Comparison of ENCODE assay signal across 15 mouse cellular contexts in genomic region chr10:78349464-78350165, GRCm38 (mm10). TPM values are rescaled to one million over a fixed set of nuclear protein-coding genes. Genes with fewer than 3 reads are reported as not detected.
DNase-seq lines count a peak whose midpoint lies in the region; ATAC-seq and TF ChIP-seq lines count a peak whose summit lies in the region.
"Had no signal": no experiment of that assay in that cellular context is flagged by ENCODE, and none has a peak within 500 bp of the region (broad histone marks: within the 10 kb centered on the region; RNA-seq: fewer than 3 reads in every experiment).

No protein-coding gene starts in this region.

- H3K27ac ChIP-seq in hindbrain, embryonic 14.5 days: no peak overlapping the region
- no peak overlapping the region for H3K27ac ChIP-seq in hindbrain, embryonic 11.5 days (ENCODE audit: low read depth, low read length)
- H3K27ac ChIP-seq in embryonic facial prominence, embryonic 14.5 days (replicated peaks; ENCODE audit: low read depth, low read length): no peak overlapping the region
- H3K27ac ChIP-seq in kidney, adult 2 months (ENCODE audit: insufficient read depth, low read depth, low read length): peak overlapping the region; percentile 79
- no peak overlapping the region for H3K27ac ChIP-seq in liver, embryonic 13.5 days
- H3K27ac ChIP-seq: heart, embryonic 15.5 days had no signal

- H3K4me3 ChIP-seq in hindbrain, embryonic 14.5 days (replicated peaks; ENCODE audit: low read length): no peak overlapping the region
- H3K4me3 ChIP-seq in hindbrain, embryonic 11.5 days (ENCODE audit: low read depth, low read length): no peak overlapping the region
- H3K4me3 ChIP-seq in embryonic facial prominence, embryonic 14.5 days (ENCODE audit: low read depth, low read length): no peak overlapping the region
- H3K4me3 ChIP-seq in kidney, adult 2 months (ENCODE audit: insufficient read depth, low read depth, low read length): peak overlapping the region; percentile 33; the same call in 1 of the 2 replicates
- peak overlapping the region; percentile 1; the same call in 1 of the 2 replicates for H3K4me3 ChIP-seq in liver, embryonic 13.5 days (replicated peaks)
- H3K4me3 ChIP-seq: heart, embryonic 15.5 days had no signal

- ATAC-seq in hindbrain, embryonic 14.5 days (ENCODE audit: low FRiP score): no peak
- no peak for ATAC-seq in hindbrain, embryonic 11.5 days (ENCODE audit: low FRiP score)
- ATAC-seq in embryonic facial prominence, embryonic 14.5 days (ENCODE audit: low read depth): no peak
- ATAC-seq in liver, embryonic 13.5 days (ENCODE audit: low read depth): peak; percentile 18; the same call in 1 of the 2 replicates
- ATAC-seq: CD4-positive, CD25-positive, alpha-beta regulatory T cell, adult 4 months had no signal

- WGBS in hindbrain, embryonic 14.5 days: 46% methylated on average over 15 of the region's 15 CpGs
- 49% methylated on average over 15 of the region's 15 CpGs for WGBS in hindbrain, embryonic 11.5 days
- WGBS in embryonic facial prominence, embryonic 14.5 days: 79% methylated on average over 15 of the region's 15 CpGs
- 30% methylated on average over 15 of the region's 15 CpGs for WGBS in kidney, adult 2 months
- 57% methylated on average over 15 of the region's 15 CpGs for WGBS in liver, embryonic 13.5 days (ENCODE audit: insufficient replicate concordance)

- no peak for DNase-seq in hindbrain, embryonic 14.5 days (ENCODE audit: low spot score)
- no peak for DNase-seq in hindbrain, embryonic 11.5 days (ENCODE audit: low spot score)
- DNase-seq in embryonic facial prominence, embryonic 14.5 days (ENCODE audit: low spot score): no peak
- DNase-seq in kidney, adult 2 months: peak; percentile 91
- DNase-seq in liver, embryonic 13.5 days: no peak
- no peak for DNase-seq in gastrocnemius, postnatal 10 days
- DNase-seq in ovary, postnatal 36 days (ENCODE audit: low spot score): no peak
- no peak for DNase-seq in urinary bladder, adult 18-20 months (ENCODE audit: low spot score in 2 of 2)
- DNase-seq: adrenal gland, postnatal 36 days; cerebellum, adult 18-20 months; layer of hippocampus, adult 9-11 months; midbrain, embryonic 14.5 days; retina, postnatal 1 day had no signal

- H3K27me3 ChIP-seq in hindbrain, embryonic 14.5 days (ENCODE audit: control insufficient read depth, insufficient read depth, low read length): no peaks in the 10 kb centered on the region
- no peaks in the 10 kb centered on the region for H3K27me3 ChIP-seq in hindbrain, embryonic 11.5 days (ENCODE audit: control insufficient read depth, insufficient read depth, low read length)
- no peaks in the 10 kb centered on the region for H3K27me3 ChIP-seq in embryonic facial prominence, embryonic 14.5 days (replicated peaks; ENCODE audit: control insufficient read depth, insufficient read depth, low read length)
- H3K27me3 ChIP-seq in kidney, adult 2 months (replicated peaks; ENCODE audit: control insufficient read depth, insufficient read depth, low read length): no peaks in the 10 kb centered on the region
- H3K27me3 ChIP-seq in liver, embryonic 13.5 days: peaks cover 67% of the 10 kb centered on the region
- H3K27me3 ChIP-seq: heart, embryonic 15.5 days had no signal

- no peaks in the 10 kb centered on the region for H3K36me3 ChIP-seq in hindbrain, embryonic 14.5 days (replicated peaks; ENCODE audit: control insufficient read depth, insufficient read depth)
- no peaks in the 10 kb centered on the region for H3K36me3 ChIP-seq in hindbrain, embryonic 11.5 days (ENCODE audit: control insufficient read depth, insufficient read depth, low read length)
- H3K36me3 ChIP-seq in embryonic facial prominence, embryonic 14.5 days (ENCODE audit: control insufficient read depth, insufficient read depth, low read length): 0 out of 2 replicates have a peak, but pooled peaks cover 6% of the 10 kb centered on the region
- no peaks in the 10 kb centered on the region for H3K36me3 ChIP-seq in kidney, adult 2 months (ENCODE audit: control insufficient read depth, insufficient read depth, low read length)
- H3K36me3 ChIP-seq in liver, embryonic 13.5 days: no peaks in the 10 kb centered on the region
- H3K36me3 ChIP-seq: heart, embryonic 15.5 days had no signal

- H3K9me3 ChIP-seq in hindbrain, embryonic 14.5 days (ENCODE audit: control insufficient read depth, low read length): no peaks in the 10 kb centered on the region
- H3K9me3 ChIP-seq in hindbrain, embryonic 11.5 days (ENCODE audit: control insufficient read depth, low read length): no peaks in the 10 kb centered on the region
- no peaks in the 10 kb centered on the region for H3K9me3 ChIP-seq in embryonic facial prominence, embryonic 14.5 days (ENCODE audit: control insufficient read depth, low read length)
- no peaks in the 10 kb centered on the region for H3K9me3 ChIP-seq in liver, embryonic 13.5 days (replicated peaks)
- H3K9me3 ChIP-seq: heart, embryonic 15.5 days had no signal

- H3K4me2 ChIP-seq in hindbrain, embryonic 14.5 days (replicated peaks): peak overlapping the region; percentile 92
- no peak overlapping the region for H3K4me2 ChIP-seq in hindbrain, embryonic 11.5 days (replicated peaks; ENCODE audit: low read depth, low read length)
- no peak overlapping the region for H3K4me2 ChIP-seq in embryonic facial prominence, embryonic 14.5 days (ENCODE audit: low read depth, low read length)
- peak overlapping the region; percentile 88 for H3K4me2 ChIP-seq in liver, embryonic 13.5 days

- no peak for TF ChIP-seq CTCF in kidney, adult 2 months (conservative IDR thresholded peaks at IDR 0.05; ENCODE audit: insufficient read depth, insufficient read length, low read depth, low read length)

- peaks cover 24% of the 10 kb centered on the region for H3K4me1 ChIP-seq in hindbrain, embryonic 14.5 days (replicated peaks; ENCODE audit: control insufficient read depth, insufficient read depth, low read length)
- H3K4me1 ChIP-seq in hindbrain, embryonic 11.5 days (replicated peaks; ENCODE audit: control insufficient read depth, insufficient read depth, low read length): peaks cover 8% of the 10 kb centered on the region
- H3K4me1 ChIP-seq in embryonic facial prominence, embryonic 14.5 days (ENCODE audit: control insufficient read depth, insufficient read depth, low read length): peaks cover 14% of the 10 kb centered on the region
- H3K4me1 ChIP-seq in kidney, adult 2 months (ENCODE audit: control insufficient read depth, insufficient read depth, low read length): peaks cover 46% of the 10 kb centered on the region
- H3K4me1 ChIP-seq in liver, embryonic 13.5 days (replicated peaks): peaks cover 26% of the 10 kb centered on the region

- no peak for TF ChIP-seq POLR2A in kidney, adult 2 months (IDR thresholded peaks at IDR 0.05; ENCODE audit: low read depth, low read length)

- H3K9ac ChIP-seq in hindbrain, embryonic 14.5 days: no peak overlapping the region
- H3K9ac ChIP-seq in hindbrain, embryonic 11.5 days (ENCODE audit: low read depth, low read length): no peak overlapping the region; the same call in 1 of the 2 replicates
- 0 out of 2 replicates have a peak overlapping the region, but pooled peaks have one; percentile 97 for H3K9ac ChIP-seq in embryonic facial prominence, embryonic 14.5 days (ENCODE audit: low read depth, low read length)
- no peak overlapping the region for H3K9ac ChIP-seq in liver, embryonic 13.5 days
- H3K9ac ChIP-seq: heart, embryonic 15.5 days had no signal

RNA-seq across cellular contexts. Expression of gene Agpat3, which starts 2.7 kb away (rescaled TPM):
- polyA plus RNA-seq in hindbrain, embryonic 14.5 days (2014; fragmentation: Nextera tagmentation; extraction: Ambion mirVana): 80.3 and 81.5 TPM in 2 replicates
- 44.1 and 46.0 TPM in 2 replicates for polyA plus RNA-seq in hindbrain, embryonic 11.5 days (2014; fragmentation: Nextera tagmentation; extraction: Ambion mirVana)
- 83.2 and 86.1 TPM in 2 replicates for polyA plus RNA-seq in embryonic facial prominence, embryonic 14.5 days (2014; fragmentation: Nextera tagmentation; extraction: Ambion mirVana)
- polyA plus RNA-seq in kidney, adult 2 months (2012; rRNA removed): 460 and 530 TPM in 2 replicates
- polyA plus RNA-seq in liver, embryonic 13.5 days (2015; fragmentation: Nextera tagmentation; extraction: Ambion mirVana): 18.1 and 19.5 TPM in 2 replicates
- 100 to 1,000 TPM; 182 to 191 TPM for total RNA-seq in gastrocnemius, postnatal 10 days (2021)

Comparison
In these comparisons a context has a peak if more than half of its experiments do, and no peak if none do; other contexts are left out.
1. H3K4me2 ChIP-seq: peak in hindbrain, embryonic 14.5 days (single experiment) and liver, embryonic 13.5 days (single experiment); none in hindbrain, embryonic 11.5 days (single experiment) and embryonic facial prominence, embryonic 14.5 days (single experiment).
2. H3K4me3 ChIP-seq: peak in kidney, adult 2 months (single experiment) and liver, embryonic 13.5 days (single experiment); none in hindbrain, embryonic 14.5 days (single experiment), hindbrain, embryonic 11.5 days (single experiment) and embryonic facial prominence, embryonic 14.5 days (single experiment).